Mouse (Mus musculus): Measurements from ENCODE around the gene Ap5s1. TPM values are rescaled to one million over a fixed set of nuclear protein-coding genes. Genes with fewer than 3 reads are reported as not detected.

Ap5s1 gene
- polyA plus RNA-seq (2014; fragmentation: Nextera tagmentation; extraction: Ambion mirVana), result 29.9 and 30.3 TPM in 2 replicates

DNA sequence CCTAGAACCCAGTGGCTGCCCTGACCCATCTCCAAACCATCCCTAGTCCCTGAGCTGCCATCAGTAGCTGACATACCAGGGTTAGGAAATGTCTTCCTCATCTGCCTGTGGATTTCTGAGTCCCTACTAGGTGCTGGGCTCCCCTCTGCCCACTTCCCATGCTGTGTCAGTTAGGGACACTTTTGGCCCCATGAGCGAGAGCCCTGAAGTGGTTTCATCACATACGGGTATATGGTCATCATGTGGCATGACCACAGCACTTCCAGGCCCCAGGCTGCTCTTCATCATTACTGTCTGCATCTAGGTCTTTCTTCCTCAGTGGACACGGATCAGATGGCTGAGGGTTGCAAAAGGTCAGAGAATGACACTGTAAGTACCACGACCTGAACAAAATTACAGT is at the start of gene Ap5s1:
Gene Ap5s1 (plus strand): TSS at position 301 of the 400 bp plus-strand sequence.
- no peak within 1 kb of the TSS for H3K4me2 ChIP-seq (ENCODE audit: low read length)
- no peak for ATAC-seq
- H3K9ac ChIP-seq (ENCODE audit: low read length), result no peak within 1 kb of the TSS
- H3K9me3 ChIP-seq (replicated peaks; ENCODE audit: control insufficient read depth, low read length), result no peaks in the 10 kb centered on the region
- peaks cover 10% of the 10 kb centered on the region for H3K4me1 ChIP-seq (ENCODE audit: control insufficient read depth, insufficient read depth, low read length)
- no peaks in the 10 kb centered on the region for H3K36me3 ChIP-seq (ENCODE audit: control insufficient read depth, insufficient read depth, low read length)
- H3K4me3 ChIP-seq (ENCODE audit: low read depth, low read length), result no peak within 1 kb of the TSS
- H3K27ac ChIP-seq (ENCODE audit: low read depth, low read length), result no peak within 1 kb of the TSS
- H3K27me3 ChIP-seq (replicated peaks; ENCODE audit: control insufficient read depth, insufficient read depth, low read length), result no peaks in the 10 kb centered on the region
- WGBS, result 87% methylated on average over 4 of the region's 4 CpGs
- no peak for DNase-seq (ENCODE audit: low spot score)

GRCm38 (mm10) chr2:131159491-131159910 is 47.4 kb upstream of the Ap5s1 start:
- 0 out of 2 replicates have a peak, but pooled peaks cover 5% of the 10 kb centered on the region for H3K36me3 ChIP-seq (ENCODE audit: control insufficient read depth, insufficient read depth, low read length)
- H3K27me3 ChIP-seq (replicated peaks; ENCODE audit: control insufficient read depth, insufficient read depth, low read length), result no peaks in the 10 kb centered on the region
- H3K9me3 ChIP-seq (replicated peaks; ENCODE audit: control insufficient read depth, low read length), result no peaks in the 10 kb centered on the region
- peak overlapping the region; percentile 85 for H3K4me2 ChIP-seq (ENCODE audit: low read length)
- H3K4me1 ChIP-seq (ENCODE audit: control insufficient read depth, insufficient read depth, low read length), result peaks cover 6% of the 10 kb centered on the region
- peak overlapping the region; percentile 73 for H3K4me3 ChIP-seq (ENCODE audit: low read depth, low read length)
- DNase-seq (ENCODE audit: low spot score), result no peak
- peak overlapping the region; percentile 74 for H3K9ac ChIP-seq (ENCODE audit: low read length)
- peak overlapping the region; percentile 70 for H3K27ac ChIP-seq (ENCODE audit: low read depth, low read length)
- WGBS, result 0% methylated on average over 18 of the region's 18 CpGs
- peak; percentile 72 for ATAC-seq

DNA sequence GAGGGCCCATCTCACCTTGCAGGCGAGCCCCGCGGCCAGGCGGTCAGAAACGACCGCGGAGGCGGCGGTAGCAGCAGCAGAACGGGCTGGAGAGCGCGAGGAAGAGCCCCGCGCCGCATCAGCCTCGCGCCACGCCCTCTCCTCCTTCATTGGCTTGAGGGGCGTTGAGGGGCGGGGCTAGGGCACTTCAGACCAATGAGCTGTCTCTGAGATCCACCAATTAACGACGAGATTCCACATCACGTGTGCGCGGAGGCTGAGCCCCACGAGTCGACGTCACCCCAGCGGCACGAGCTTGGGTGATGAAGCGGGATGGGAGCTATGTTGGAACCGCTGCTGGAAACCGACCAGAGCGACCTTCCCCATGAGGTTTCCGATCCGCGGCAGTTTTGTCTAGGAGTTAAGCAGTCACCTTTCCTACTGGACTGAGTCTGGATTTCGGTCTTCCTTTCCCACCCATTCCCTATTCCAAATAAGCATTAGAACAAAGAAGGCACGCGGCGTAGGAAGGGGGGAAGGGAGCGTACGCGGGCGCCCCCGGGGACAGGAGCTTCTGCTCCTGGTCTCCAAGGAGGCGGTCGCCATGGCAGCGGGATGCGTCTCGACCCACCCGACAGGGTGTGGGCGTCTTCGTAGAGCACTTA is 46.8 kb upstream of the Ap5s1 start, which contains the start of gene 1700037H04Rik:
Gene 1700037H04Rik (minus strand): TSS at position 144 of the 644 bp plus-strand sequence.
- DNase-seq (ENCODE audit: low spot score), result peak; percentile 100

DNA sequence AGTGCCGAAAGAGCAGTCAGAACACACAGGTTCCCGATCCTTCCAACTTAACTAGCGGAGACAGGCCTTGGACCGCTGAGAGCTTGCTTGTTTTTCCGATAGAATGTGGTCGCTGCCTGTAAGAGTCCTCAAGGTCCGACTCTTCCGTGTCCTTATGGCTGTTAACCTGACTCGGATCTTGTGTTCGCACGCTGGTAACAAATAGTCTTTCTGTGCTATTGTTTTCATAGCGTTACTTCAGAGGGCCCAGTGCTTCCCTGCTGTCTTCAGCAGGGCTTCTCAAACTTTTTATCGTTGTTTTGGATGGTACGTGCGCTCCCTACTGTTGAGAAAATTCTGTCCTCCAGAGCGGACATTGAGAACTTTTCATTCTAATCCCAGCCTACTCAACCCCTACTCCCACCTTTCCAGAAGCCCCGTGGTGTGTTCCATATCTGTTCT is 46.2 kb upstream of the Ap5s1 start:
- no peaks in the 10 kb centered on the region for H3K9me3 ChIP-seq (replicated peaks; ENCODE audit: control insufficient read depth, low read length)
- H3K36me3 ChIP-seq (ENCODE audit: control insufficient read depth, insufficient read depth, low read length), result no peaks in the 10 kb centered on the region
- no peaks in the 10 kb centered on the region for H3K27me3 ChIP-seq (replicated peaks; ENCODE audit: control insufficient read depth, insufficient read depth, low read length)
- H3K9ac ChIP-seq (ENCODE audit: low read length), result peak overlapping the region; percentile 80
- peaks cover 6% of the 10 kb centered on the region for H3K4me1 ChIP-seq (ENCODE audit: control insufficient read depth, insufficient read depth, low read length)
- H3K4me2 ChIP-seq (ENCODE audit: low read length), result peak overlapping the region; percentile 85
- peak overlapping the region; percentile 91 for H3K27ac ChIP-seq (ENCODE audit: low read depth, low read length)
- peak; percentile 47 for DNase-seq (ENCODE audit: low spot score)
- WGBS, result under 1% methylated on average over 17 of the region's 17 CpGs
- peak overlapping the region; percentile 73 for H3K4me3 ChIP-seq (ENCODE audit: low read depth, low read length)
- ATAC-seq, result 0 out of 2 replicates have a peak, but pooled peaks have one; percentile 0

More for the DNA sequence above, 46.8 kb upstream of the Ap5s1 start, which contains the start of gene 1700037H04Rik:
- H3K36me3 ChIP-seq (ENCODE audit: control insufficient read depth, insufficient read depth, low read length), result no peaks in the 10 kb centered on the region
- peaks cover 6% of the 10 kb centered on the region for H3K4me1 ChIP-seq (ENCODE audit: control insufficient read depth, insufficient read depth, low read length)
- peak within 1 kb of the TSS; percentile 91 for H3K27ac ChIP-seq (ENCODE audit: low read depth, low read length)
- no peaks in the 10 kb centered on the region for H3K27me3 ChIP-seq (replicated peaks; ENCODE audit: control insufficient read depth, insufficient read depth, low read length)
- peak within 1 kb of the TSS; percentile 85 for H3K4me2 ChIP-seq (ENCODE audit: low read length)
- no peaks in the 10 kb centered on the region for H3K9me3 ChIP-seq (replicated peaks; ENCODE audit: control insufficient read depth, low read length)
- peak within 1 kb of the TSS; percentile 73 for H3K4me3 ChIP-seq (ENCODE audit: low read depth, low read length)
- H3K9ac ChIP-seq (ENCODE audit: low read length), result peak within 1 kb of the TSS; percentile 80
- whole genome bisulfite sequencing, result under 1% methylated on average over 54 of the region's 54 CpGs
- ATAC-seq, result peak; percentile 98

GRCm38 (mm10) chr2:131163924-131164323 is 43.0 kb upstream of the Ap5s1 start:
- Histone ChIP-seq H3K4me1 (ENCODE audit: control insufficient read depth, insufficient read depth, low read length) (peaks cover under 1% of the 10 kb centered on the region), H3K9ac (ENCODE audit: low read length) (no peak overlapping the region), H3K4me3 (ENCODE audit: low read depth, low read length) (no peak overlapping the region), H3K27ac (ENCODE audit: low read depth, low read length) (no peak overlapping the region), H3K9me3 (replicated peaks; ENCODE audit: control insufficient read depth, low read length) (no peaks in the 10 kb centered on the region), H3K36me3 (ENCODE audit: control insufficient read depth, insufficient read depth, low read length) (no peaks in the 10 kb centered on the region), H3K27me3 (replicated peaks; ENCODE audit: control insufficient read depth, insufficient read depth, low read length) (no peaks in the 10 kb centered on the region), H3K4me2 (ENCODE audit: low read length) (no peak overlapping the region)
- ATAC-seq (no peak), DNase-seq (ENCODE audit: low spot score) (no peak)
- 71% methylated on average over 7 of the region's 7 CpGs for WGBS

GRCm38 (mm10) chr2:131166172-131166571 is 40.7 kb upstream of the Ap5s1 start:
- ATAC-seq (no peak), DNase-seq (ENCODE audit: low spot score) (no peak)
- no peak overlapping the region for H3K4me3 ChIP-seq (ENCODE audit: low read depth, low read length)
- no peak overlapping the region for H3K27ac ChIP-seq (ENCODE audit: low read depth, low read length)
- H3K36me3 ChIP-seq (ENCODE audit: control insufficient read depth, insufficient read depth, low read length), result peaks cover 3% of the 10 kb centered on the region; the same call in 1 of the 2 replicates
- 86% methylated on average over 2 of the region's 2 CpGs for WGBS
- H3K9ac ChIP-seq (ENCODE audit: low read length), result no peak overlapping the region
- no peaks in the 10 kb centered on the region for H3K9me3 ChIP-seq (replicated peaks; ENCODE audit: control insufficient read depth, low read length)
- no peak overlapping the region for H3K4me2 ChIP-seq (ENCODE audit: low read length)
- no peaks in the 10 kb centered on the region for H3K27me3 ChIP-seq (replicated peaks; ENCODE audit: control insufficient read depth, insufficient read depth, low read length)
- no peaks in the 10 kb centered on the region for H3K4me1 ChIP-seq (ENCODE audit: control insufficient read depth, insufficient read depth, low read length)

GRCm38 (mm10) chr2:131167984-131168383 is 38.9 kb upstream of the Ap5s1 start:
- DNase-seq (ENCODE audit: low spot score) (no peak), ATAC-seq (no peak)
- H3K9ac ChIP-seq (ENCODE audit: low read length), result no peak overlapping the region
- H3K4me3 ChIP-seq (ENCODE audit: low read depth, low read length), result no peak overlapping the region
- WGBS, result 83% methylated on average over 6 of the region's 6 CpGs
- peaks cover 12% of the 10 kb centered on the region for H3K27me3 ChIP-seq (replicated peaks; ENCODE audit: control insufficient read depth, insufficient read depth, low read length)
- no peaks in the 10 kb centered on the region for H3K9me3 ChIP-seq (replicated peaks; ENCODE audit: control insufficient read depth, low read length)
- H3K4me1 ChIP-seq (ENCODE audit: control insufficient read depth, insufficient read depth, low read length), result no peaks in the 10 kb centered on the region
- peaks cover 6% of the 10 kb centered on the region; the same call in 1 of the 2 replicates for H3K36me3 ChIP-seq (ENCODE audit: control insufficient read depth, insufficient read depth, low read length)
- H3K27ac ChIP-seq (ENCODE audit: low read depth, low read length), result no peak overlapping the region
- no peak overlapping the region for H3K4me2 ChIP-seq (ENCODE audit: low read length)

- peaks cover 1% of the 10 kb centered on the region; the same call in 1 of the 2 replicates for H3K4me1 ChIP-seq (ENCODE audit: control insufficient read depth, insufficient read depth, low read length)
- peaks cover 12% of the 10 kb centered on the region for H3K27me3 ChIP-seq (replicated peaks; ENCODE audit: control insufficient read depth, insufficient read depth, low read length)
- no peak overlapping the region for H3K4me2 ChIP-seq (ENCODE audit: low read length)
- ATAC-seq, result no peak
- no peak overlapping the region for H3K27ac ChIP-seq (ENCODE audit: low read depth, low read length)
- H3K9me3 ChIP-seq (replicated peaks; ENCODE audit: control insufficient read depth, low read length), result no peaks in the 10 kb centered on the region
- DNase-seq (ENCODE audit: low spot score), result peak; percentile 29
- WGBS, result 69% methylated on average over 1 of the region's 1 CpGs
- H3K4me3 ChIP-seq (ENCODE audit: low read depth, low read length), result no peak overlapping the region
- H3K9ac ChIP-seq (ENCODE audit: low read length), result no peak overlapping the region
- peaks cover 6% of the 10 kb centered on the region; the same call in 1 of the 2 replicates for H3K36me3 ChIP-seq (ENCODE audit: control insufficient read depth, insufficient read depth, low read length)
These were observed 38.0 kb upstream of the Ap5s1 start for GRCm38 (mm10) chr2:131168914-131169313.

GRCm38 (mm10) chr2:131170936-131171335 is 35.9 kb upstream of the Ap5s1 start:
- Histone ChIP-seq H3K4me1 (ENCODE audit: control insufficient read depth, insufficient read depth, low read length) (peaks cover 12% of the 10 kb centered on the region; the same call in 1 of the 2 replicates), H3K36me3 (ENCODE audit: control insufficient read depth, insufficient read depth, low read length) (peaks cover 7% of the 10 kb centered on the region; the same call in 1 of the 2 replicates), H3K9me3 (replicated peaks; ENCODE audit: control insufficient read depth, low read length) (no peaks in the 10 kb centered on the region), H3K9ac (ENCODE audit: low read length) (no peak overlapping the region; the same call in 1 of the 2 replicates), H3K4me3 (ENCODE audit: low read depth, low read length) (no peak overlapping the region), H3K27ac (ENCODE audit: low read depth, low read length) (no peak overlapping the region), H3K27me3 (replicated peaks; ENCODE audit: control insufficient read depth, insufficient read depth, low read length) (peaks cover 12% of the 10 kb centered on the region), H3K4me2 (ENCODE audit: low read length) (no peak overlapping the region)
- 27% methylated on average over 9 of the region's 9 CpGs for WGBS
- DNase-seq (ENCODE audit: low spot score) (no peak), ATAC-seq (no peak)
